Mouse (Mus musculus): ENCODE measurements around the gene Vmn2r66. TPM values are rescaled to one million over a fixed set of nuclear protein-coding genes. Genes with fewer than 3 reads are reported as not detected.

Gene Vmn2r66
- not detected for polyA plus RNA-seq (2017; shearing (Covaris generic))

GRCm38 (mm10) chr7:85012168-85012567, at the start of gene Vmn2r66:
Gene Vmn2r66 (minus strand): TSS chr7:85012268.

GRCm38 (mm10) chr7:84964015-84964414, 48.1 kb downstream of the Vmn2r66 start, which contains the start of gene Vmn2r65:
Gene Vmn2r65 (minus strand): TSS chr7:84964115.

Other genes with a start within 250 kb of the Vmn2r66 start
- gene Olfr291, start 158.7 kb downstream of the Vmn2r66 start, polyA plus RNA-seq (2017; shearing (Covaris generic)), result not detected
- gene Vmn2r65, start 48.2 kb downstream of the Vmn2r66 start, polyA plus RNA-seq (2017; shearing (Covaris generic)), result not detected
- gene Vmn2r67, start 143.7 kb upstream of the Vmn2r66 start, polyA plus RNA-seq (2017; shearing (Covaris generic)), result not detected
- gene Vmn2r68, start 225.5 kb upstream of the Vmn2r66 start, polyA plus RNA-seq (2017; shearing (Covaris generic)), result not detected

All from CD4-positive, CD25-positive, alpha-beta regulatory T cell, adult 9 weeks (primary cell).